ENCODE assay signal across 8 mouse cellular contexts in the genomic region with DNA sequence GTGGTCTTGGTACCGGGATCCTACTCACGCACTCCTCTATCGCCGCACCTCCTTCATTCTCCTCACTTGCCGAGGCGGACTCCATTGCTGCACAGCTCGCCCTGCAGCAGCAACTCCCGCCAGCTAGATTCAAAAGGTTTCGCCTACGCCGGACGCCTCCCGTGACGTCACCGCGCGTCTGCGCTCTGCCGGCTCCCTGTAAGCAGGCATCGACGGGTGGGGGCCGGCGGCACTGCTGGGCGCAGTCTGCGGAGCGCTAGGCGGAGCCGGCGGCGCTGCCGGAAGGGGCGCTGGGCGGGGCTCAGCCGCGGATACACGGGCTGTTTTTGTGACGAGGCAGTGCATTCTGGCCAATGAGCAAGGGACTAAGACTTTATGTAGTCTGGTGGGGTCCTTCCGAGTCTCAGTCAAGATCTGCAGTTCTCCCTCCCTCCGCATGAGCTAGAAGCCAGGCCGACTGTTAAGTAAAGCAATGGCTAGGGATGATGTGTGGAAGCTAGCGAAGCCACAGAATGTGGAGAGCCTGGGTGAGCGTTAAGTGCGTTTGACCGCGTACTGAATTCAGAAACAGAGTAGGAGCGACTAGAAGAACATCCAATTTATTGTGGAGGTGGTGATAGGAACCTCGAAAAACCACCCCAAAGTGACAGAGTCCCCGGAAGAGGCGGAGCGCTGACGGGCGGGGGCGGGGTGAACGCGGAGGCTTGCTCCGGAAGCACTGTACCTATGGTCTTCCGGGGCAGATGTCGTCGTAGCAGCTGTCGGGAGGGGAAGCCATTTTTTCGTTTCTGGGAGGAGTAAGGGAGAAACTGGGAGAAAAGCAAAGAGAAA. TPM values are rescaled to one million over a fixed set of nuclear protein-coding genes. Genes with fewer than 3 reads are reported as not detected.
A peak's percentile ranks its signal among the peaks of the same experiment; 100 is the strongest.
DNase-seq lines count a peak whose midpoint lies in the region; ATAC-seq and TF ChIP-seq lines count a peak whose summit lies in the region.

A gene (minus strand): TSS at position 248 of the 831 bp plus-strand sequence.
A gene (plus strand): TSS at position 593 of the 831 bp plus-strand sequence.

- H3K27me3 ChIP-seq in E14TG2a.4 (ENCODE audit: insufficient read depth, low read length), result no peaks in the 10 kb centered on the region
- no peaks in the 10 kb centered on the region for H3K27me3 ChIP-seq in forebrain, embryonic 12.5 days
- no peaks in the 10 kb centered on the region for H3K27me3 ChIP-seq in heart, postnatal 0 days (ENCODE audit: control insufficient read depth, insufficient read depth, low read length)
- no peaks in the 10 kb centered on the region for H3K27me3 ChIP-seq in liver, embryonic 16.5 days (ENCODE audit: control insufficient read depth, insufficient read depth, low read depth, low read length)
- H3K27me3 ChIP-seq in neural tube, embryonic 13.5 days, result no peaks in the 10 kb centered on the region
- H3K27me3 ChIP-seq in testis, adult 2 months (ENCODE audit: control insufficient read depth, insufficient read depth, low read length), result no peaks in the 10 kb centered on the region

- H3K4me1 ChIP-seq in E14TG2a.4 (replicated peaks; ENCODE audit: low read depth, low read length), result peaks cover 50% of the 10 kb centered on the region
- H3K4me1 ChIP-seq in forebrain, embryonic 12.5 days, result peaks cover 24% of the 10 kb centered on the region
- peaks cover 28% of the 10 kb centered on the region; the same call in 1 of the 2 replicates for H3K4me1 ChIP-seq in heart, postnatal 0 days (ENCODE audit: control insufficient read depth, insufficient read depth)
- peaks cover 18% of the 10 kb centered on the region for H3K4me1 ChIP-seq in liver, embryonic 16.5 days (ENCODE audit: control insufficient read depth, low read depth, low read length)
- H3K4me1 ChIP-seq in neural tube, embryonic 13.5 days (replicated peaks), result peaks cover 40% of the 10 kb centered on the region
- peaks cover 4% of the 10 kb centered on the region; the same call in 1 of the 2 replicates for H3K4me1 ChIP-seq in testis, adult 2 months (ENCODE audit: control insufficient read depth, insufficient read depth, low read length)

- H3K27ac ChIP-seq in forebrain, embryonic 12.5 days, result peak within 1 kb of the TSS; percentile 99
- peak within 1 kb of the TSS; percentile 99 for H3K27ac ChIP-seq in heart, postnatal 0 days (ENCODE audit: low read depth)
- peak within 1 kb of the TSS; percentile 100 for H3K27ac ChIP-seq in liver, embryonic 16.5 days (ENCODE audit: low read length)
- H3K27ac ChIP-seq in neural tube, embryonic 13.5 days (replicated peaks), result peak within 1 kb of the TSS; percentile 99
- H3K27ac ChIP-seq in testis, adult 2 months (ENCODE audit: control insufficient read depth, insufficient read depth, low read depth, low read length), result peak within 1 kb of the TSS; percentile 98

- H3K4me2 ChIP-seq in forebrain, embryonic 12.5 days, result peak within 1 kb of the TSS; percentile 71
- peak within 1 kb of the TSS; percentile 74 for H3K4me2 ChIP-seq in heart, postnatal 0 days (ENCODE audit: low read depth, low read length)
- H3K4me2 ChIP-seq in liver, embryonic 16.5 days (ENCODE audit: low read depth, low read length), result peak within 1 kb of the TSS; percentile 98
- peak within 1 kb of the TSS; percentile 84 for H3K4me2 ChIP-seq in neural tube, embryonic 13.5 days

- H3K4me3 ChIP-seq in E14TG2a.4 (replicated peaks; ENCODE audit: low read length), result peak within 1 kb of the TSS; percentile 99
- peak within 1 kb of the TSS; percentile 74 for H3K4me3 ChIP-seq in forebrain, embryonic 12.5 days (replicated peaks)
- H3K4me3 ChIP-seq in heart, postnatal 0 days (ENCODE audit: low read depth, low read length), result peak within 1 kb of the TSS; percentile 93
- peak within 1 kb of the TSS; percentile 89 for H3K4me3 ChIP-seq in liver, embryonic 16.5 days (ENCODE audit: low read depth, low read length)
- H3K4me3 ChIP-seq in neural tube, embryonic 13.5 days, result peak within 1 kb of the TSS; percentile 87
- H3K4me3 ChIP-seq in testis, adult 2 months (ENCODE audit: control insufficient read depth, low read depth, low read length), result peak within 1 kb of the TSS; percentile 97

- peaks cover 42% of the 10 kb centered on the region for H3K36me3 ChIP-seq in E14TG2a.4 (ENCODE audit: insufficient read depth, low read length)
- peaks cover 1% of the 10 kb centered on the region; the same call in 1 of the 2 replicates for H3K36me3 ChIP-seq in forebrain, embryonic 12.5 days (replicated peaks)
- H3K36me3 ChIP-seq in heart, postnatal 0 days (replicated peaks; ENCODE audit: control insufficient read depth, insufficient read depth, low read length), result 0 out of 2 replicates have a peak, but pooled peaks cover 3% of the 10 kb centered on the region
- H3K36me3 ChIP-seq in liver, embryonic 16.5 days (ENCODE audit: control insufficient read depth, insufficient read depth), result no peaks in the 10 kb centered on the region
- peaks cover 3% of the 10 kb centered on the region; the same call in 1 of the 2 replicates for H3K36me3 ChIP-seq in neural tube, embryonic 13.5 days
- no peaks in the 10 kb centered on the region for H3K36me3 ChIP-seq in testis, adult 2 months (ENCODE audit: control insufficient read depth, insufficient read depth, low read length)

- TF ChIP-seq CTCF in E14TG2a.4 (conservative IDR thresholded peaks at IDR 0.05; ENCODE audit: low read length), result no peak
- no peak; the same call in 1 of the 2 replicates for TF ChIP-seq CTCF in heart, postnatal 0 days (IDR thresholded peaks at IDR 0.05; ENCODE audit: low read depth)
- TF ChIP-seq CTCF in testis, adult 2 months (IDR thresholded peaks at IDR 0.05; ENCODE audit: control insufficient read depth, insufficient read depth, insufficient replicate concordance, low read depth, low read length), result peak; percentile 3; the same call in 1 of the 2 replicates

- peak; percentile 99 for ATAC-seq in forebrain, embryonic 12.5 days (ENCODE audit: low FRiP score)
- ATAC-seq in heart, postnatal 0 days (ENCODE audit: insufficient read depth, low read depth), result peak; percentile 98
- peak; percentile 96 for ATAC-seq in liver, embryonic 16.5 days (ENCODE audit: low read depth)
- ATAC-seq in neural tube, embryonic 13.5 days (ENCODE audit: low read depth), result peak; percentile 99

- under 1% methylated on average over 61 of the region's 61 CpGs for WGBS in forebrain, embryonic 12.5 days
- under 1% methylated on average over 61 of the region's 61 CpGs for WGBS in heart, postnatal 0 days
- WGBS in liver, embryonic 16.5 days (ENCODE audit: insufficient replicate concordance), result under 1% methylated on average over 61 of the region's 61 CpGs
- WGBS in neural tube, embryonic 13.5 days, result under 1% methylated on average over 61 of the region's 61 CpGs

- peak; percentile 76; the same call in 1 of the 2 replicates for TF ChIP-seq EP300 in heart, postnatal 0 days (IDR thresholded peaks at IDR 0.05; ENCODE audit: low read depth)

- TF ChIP-seq POLR2A in testis, adult 2 months (IDR thresholded peaks at IDR 0.05; ENCODE audit: control insufficient read depth, low read depth, low read length), result peak; percentile 90

- H3K9me3 ChIP-seq in E14TG2a.4 (ENCODE audit: low read length), result no peaks in the 10 kb centered on the region
- no peaks in the 10 kb centered on the region for H3K9me3 ChIP-seq in forebrain, embryonic 12.5 days
- no peaks in the 10 kb centered on the region for H3K9me3 ChIP-seq in heart, postnatal 0 days (replicated peaks; ENCODE audit: control insufficient read depth, low read length)
- no peaks in the 10 kb centered on the region for H3K9me3 ChIP-seq in liver, embryonic 16.5 days (replicated peaks; ENCODE audit: control insufficient read depth, low read length)
- H3K9me3 ChIP-seq in neural tube, embryonic 13.5 days, result no peaks in the 10 kb centered on the region

- DNase-seq in c-Kit-positive CD71-positive TER-119-positive erythroid progenitor cells, embryonic 14.5 days (ENCODE audit: low spot score), result peak; percentile 95
- DNase-seq in heart, postnatal 0 days (ENCODE audit: low spot score), result peak; percentile 96
- DNase-seq in kidney, postnatal 4 days, result peak; percentile 98 to 99

- H3K9ac ChIP-seq in forebrain, embryonic 12.5 days, result peak within 1 kb of the TSS; percentile 79
- peak within 1 kb of the TSS; percentile 77 for H3K9ac ChIP-seq in heart, postnatal 0 days (replicated peaks; ENCODE audit: low read depth, low read length)
- peak within 1 kb of the TSS; percentile 82 for H3K9ac ChIP-seq in liver, embryonic 16.5 days (ENCODE audit: low read depth, low read length)
- H3K9ac ChIP-seq in neural tube, embryonic 13.5 days, result peak within 1 kb of the TSS; percentile 87

RNA-seq across cellular contexts. Expression of the first gene that starts in this region (rescaled TPM):
- 12.9 and 14.4 TPM in 2 replicates for polyA plus RNA-seq in forebrain, embryonic 12.5 days (2016; fragmentation: Nextera tagmentation; extraction: Ambion mirVana)
- 4.9 and 11.1 TPM in 2 replicates for total RNA-seq in heart, postnatal 0 days (2014; rRNA removed; ENCODE audit: low replicate concordance)
- polyA plus RNA-seq in heart, postnatal 0 days (2015; fragmentation: Nextera tagmentation; extraction: Ambion mirVana), result 2.7 and 3.4 TPM in 2 replicates
- polyA plus RNA-seq in liver, embryonic 16.5 days (2015; fragmentation: Nextera tagmentation; extraction: Ambion mirVana), result 5.2 and 6.6 TPM in 2 replicates
- polyA plus RNA-seq in neural tube, embryonic 13.5 days (2015; fragmentation: Nextera tagmentation; extraction: Ambion mirVana), result 2.2 and 2.6 TPM in 2 replicates
- 2.5 TPM in 2 replicates for polyA plus RNA-seq in testis, adult 2 months (2012; rRNA removed)

RNA-seq across cellular contexts. Expression of the second gene that starts in this region (rescaled TPM):
- polyA plus RNA-seq in forebrain, embryonic 12.5 days (2016; fragmentation: Nextera tagmentation; extraction: Ambion mirVana), result 86.4 and 90.2 TPM in 2 replicates
- total RNA-seq in heart, postnatal 0 days (2014; rRNA removed; ENCODE audit: low replicate concordance), result 29.6 and 38.8 TPM in 2 replicates
- 35.4 and 36.6 TPM in 2 replicates for polyA plus RNA-seq in heart, postnatal 0 days (2015; fragmentation: Nextera tagmentation; extraction: Ambion mirVana)
- polyA plus RNA-seq in liver, embryonic 16.5 days (2015; fragmentation: Nextera tagmentation; extraction: Ambion mirVana), result 30.6 and 34.3 TPM in 2 replicates
- 66.7 and 76.3 TPM in 2 replicates for polyA plus RNA-seq in neural tube, embryonic 13.5 days (2015; fragmentation: Nextera tagmentation; extraction: Ambion mirVana)
- polyA plus RNA-seq in testis, adult 2 months (2012; rRNA removed), result 14.0 and 16.7 TPM in 2 replicates

Comparison
In these comparisons a context has a peak if more than half of its experiments do, and no peak if none do; other contexts are left out.
1. Peak in every context shown above with its lines: DNase-seq, ATAC-seq, H3K4me3 ChIP-seq and H3K27ac ChIP-seq.